Mouse (Mus musculus) thymus, adult 2 months (tissue): Measurements from ENCODE around the gene Gm49339. TPM values are rescaled to one million over a fixed set of nuclear protein-coding genes. Genes with fewer than 3 reads are reported as not detected.
"Not testable (repeated sequence)": the region's sequence is repeated elsewhere in the genome, so short reads cannot be mapped to it uniquely, and the experiment has no call there.

Source experiments
- DNase-seq: peaks from one replicate; pipeline ENCODE4 v3.0.0; 2021
- H3K27ac ChIP-seq: fragments of 200-500 bp; 2 replicates; pipeline ENCODE4 v1.5.1; 2012; ENCODE audit warnings: low read length, control low read depth; ENCODE audit not compliant: control insufficient read depth, insufficient read depth
- H3K27me3 ChIP-seq: fragments of 200-500 bp; 2 replicates; pipeline ENCODE4 v1.6.1; 2012; ENCODE audit warnings: mild to moderate bottlenecking, low read length, moderate library complexity, mixed read lengths; ENCODE audit not compliant: control insufficient read depth, insufficient read depth
- H3K36me3 ChIP-seq: fragments of 200-500 bp; 2 replicates; pipeline ENCODE4 v1.6.1; 2012; ENCODE audit warnings: mild to moderate bottlenecking, low read length, moderate library complexity; ENCODE audit not compliant: control insufficient read depth, insufficient read depth
- H3K4me1 ChIP-seq: fragments of 200-500 bp; replicated peaks from 2 replicates; pipeline ENCODE4 v1.6.1; 2012; ENCODE audit warnings: low read length; ENCODE audit not compliant: control insufficient read depth, insufficient read depth
- H3K4me3 ChIP-seq: fragments of 200-500 bp; 2 replicates; pipeline ENCODE4 v1.5.1; 2012; ENCODE audit warnings: mild to moderate bottlenecking, low read length, control low read depth, moderate library complexity; ENCODE audit not compliant: control insufficient read depth, insufficient read depth
- CTCF ChIP-seq: fragments of 200-500 bp; IDR thresholded peaks from 2 replicates; pipeline ENCODE4 v1.5.1; 2012; ENCODE audit warnings: mild to moderate bottlenecking, control low read depth, low read length, moderate library complexity, borderline replicate concordance; ENCODE audit not compliant: control insufficient read depth, poor library complexity, insufficient read depth; ENCODE audit errors: extremely low read depth
- POLR2A ChIP-seq: fragments of 200-500 bp; IDR thresholded peaks from 2 replicates; pipeline ENCODE4 v1.6.1; 2012; ENCODE audit warnings: mild to moderate bottlenecking, low read length, control low read depth, moderate library complexity; ENCODE audit not compliant: control insufficient read depth, poor library complexity, insufficient read depth; ENCODE audit errors: extremely low read depth
- WGBS: fragments of 180-500 bp; shearing (Covaris S2); methylation state at CpG from one replicate; pipeline ENCODE4 v1.1.7; 2018; 5-methylcytosine and 5-hydroxymethylcytosine counted together
- polyA plus RNA-seq: library from polyadenylated mRNA; depleted of rRNA; stranded (reverse); fragments of >200 nt; gene quantifications from 2 replicates; pipeline ENCODE4 v1.2.3, GENCODE M21; 2012

The Gm49339 gene
- polyA plus RNA-seq, 1 experiment = 7.2 TPM

DNA sequence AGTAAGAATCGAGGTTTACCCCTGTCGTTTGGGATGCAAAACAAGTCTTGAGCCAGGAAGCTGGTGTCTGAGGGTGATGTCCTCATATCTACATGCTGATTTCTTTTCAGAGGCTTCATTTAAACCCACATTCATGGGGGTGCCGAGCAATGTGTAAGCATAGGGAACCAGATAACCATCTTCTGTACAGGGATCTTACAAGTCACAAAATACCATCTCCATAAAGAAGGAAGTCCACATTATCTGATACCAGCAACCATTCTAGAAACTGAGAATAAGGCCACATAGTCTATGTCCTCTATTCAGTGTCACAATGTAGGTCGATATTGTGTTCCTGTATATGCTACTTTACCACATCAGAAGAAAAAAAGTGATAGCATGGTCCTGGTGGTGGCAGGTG lies 24.0 kb upstream of the Gm49339 start:
- WGBS = 13% methylated on average over 4 of the region's 4 CpGs
- Histone ChIP-seq H3K36me3 (no peaks in the 10 kb centered on the region), H3K4me3 (no peak overlapping the region), H3K27ac (no peak overlapping the region), H3K27me3 (no peaks in the 10 kb centered on the region), H3K4me1 (no peaks in the 10 kb centered on the region)
- TF ChIP-seq CTCF (no peak), POLR2A (no peak)
- DNase-seq = no peak

DNA sequence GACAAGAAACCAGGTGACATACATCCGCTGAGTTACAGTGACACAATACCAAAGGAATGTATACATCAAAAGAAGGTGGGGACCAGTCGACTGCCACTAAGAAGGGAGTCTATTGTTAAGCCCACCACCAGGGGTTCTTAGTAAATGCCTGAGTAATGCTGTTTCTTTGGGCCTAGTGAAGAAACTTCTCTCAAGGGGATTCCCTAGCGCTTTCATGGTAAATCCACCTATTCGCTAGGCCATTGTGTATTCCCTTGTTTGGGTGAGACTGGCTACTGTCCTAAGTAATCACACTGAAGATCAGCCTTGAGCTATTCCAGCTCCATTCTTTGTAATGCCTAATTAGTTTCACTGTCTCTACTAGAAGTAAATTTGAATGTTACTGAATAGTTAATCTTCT lies 16.6 kb upstream of the Gm49339 start:
- WGBS = 90% methylated on average over 4 of the region's 4 CpGs
- H3K4me3 ChIP-seq = not testable (repeated sequence)

DNA sequence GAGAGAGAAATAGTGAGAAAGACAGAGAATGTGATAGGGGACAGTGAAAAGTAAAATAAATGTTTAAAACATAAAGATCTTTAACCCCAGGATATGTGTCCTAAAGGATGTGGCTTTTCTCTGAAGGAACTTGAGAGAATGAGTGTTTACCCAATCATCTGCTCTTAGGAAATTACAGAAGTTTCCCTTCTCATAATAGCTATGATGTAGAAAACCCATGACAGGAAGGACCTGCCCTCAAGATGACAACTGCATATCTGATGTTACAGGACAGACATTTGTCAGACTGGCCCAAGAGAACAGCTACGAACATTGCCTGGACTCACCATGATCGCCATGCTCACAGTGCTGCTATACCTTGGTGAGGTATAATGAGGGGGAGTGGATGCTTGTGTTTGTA lies 10.3 kb downstream of the Gm49339 start, which contains the start of gene Lilrb4a:
Gene Lilrb4a (plus strand): TSS at position 266 of the 400 bp plus-strand sequence.
- not testable (repeated sequence) for DNase-seq, H3K4me1 ChIP-seq, H3K36me3 ChIP-seq, H3K27ac ChIP-seq, H3K27me3 ChIP-seq, H3K4me3 ChIP-seq
- WGBS = no CpG with 5 or more reads among the region's 2 CpGs

More for the DNA sequence above, 16.6 kb upstream of the Gm49339 start:
- not testable (repeated sequence) for H3K36me3 ChIP-seq, H3K27ac ChIP-seq, H3K27me3 ChIP-seq, DNase-seq, H3K4me1 ChIP-seq

GRCm38 (mm10) chr10:51520021-51520420 lies 39.6 kb downstream of the Gm49339 start:
- Histone ChIP-seq H3K4me1 (no peaks in the 10 kb centered on the region; the same call in 1 of the 2 replicates), H3K27ac (no peak overlapping the region), H3K27me3 (no peaks in the 10 kb centered on the region), H3K36me3 (no peaks in the 10 kb centered on the region), H3K4me3 (no peak overlapping the region)
- TF ChIP-seq POLR2A (no peak), CTCF (no peak)
- DNase-seq = no peak

DNA sequence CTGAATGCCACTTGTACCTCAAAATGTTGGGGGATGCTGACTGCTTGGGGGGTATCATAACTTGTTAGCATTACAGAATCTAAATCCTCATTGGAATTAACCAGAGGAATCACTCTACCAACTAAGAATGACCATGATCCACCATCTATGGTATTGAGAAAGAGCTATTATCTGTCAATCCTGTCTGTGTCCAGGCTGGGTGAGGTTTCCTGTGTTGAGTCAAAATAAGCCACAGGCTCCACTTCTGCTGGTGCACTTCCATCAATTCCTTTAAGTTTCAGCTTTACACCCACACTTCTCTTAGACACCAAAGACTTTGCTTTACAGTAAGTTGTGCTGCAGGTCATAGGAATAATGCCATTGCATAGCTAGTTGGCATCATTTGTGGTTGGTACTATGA lies 41.0 kb downstream of the Gm49339 start:
- H3K36me3 ChIP-seq = no peaks in the 10 kb centered on the region
- no peak for DNase-seq
- H3K4me1 ChIP-seq = no peaks in the 10 kb centered on the region; the same call in 1 of the 2 replicates
- H3K27ac ChIP-seq = no peak overlapping the region
- H3K4me3 ChIP-seq = no peak overlapping the region
- TF ChIP-seq POLR2A (no peak), CTCF (no peak)
- no peaks in the 10 kb centered on the region for H3K27me3 ChIP-seq

- Histone ChIP-seq H3K4me3 (no peak overlapping the region), H3K36me3 (no peaks in the 10 kb centered on the region), H3K27me3 (no peaks in the 10 kb centered on the region), H3K4me1 (no peaks in the 10 kb centered on the region; the same call in 1 of the 2 replicates), H3K27ac (no peak overlapping the region)
- TF ChIP-seq POLR2A (no peak), CTCF (no peak)
- 64% methylated on average over 7 of the region's 7 CpGs for WGBS
- DNase-seq = no peak
Observed at GRCm38 (mm10) chr10:51526090-51526489, 45.7 kb downstream of the Gm49339 start.

DNA sequence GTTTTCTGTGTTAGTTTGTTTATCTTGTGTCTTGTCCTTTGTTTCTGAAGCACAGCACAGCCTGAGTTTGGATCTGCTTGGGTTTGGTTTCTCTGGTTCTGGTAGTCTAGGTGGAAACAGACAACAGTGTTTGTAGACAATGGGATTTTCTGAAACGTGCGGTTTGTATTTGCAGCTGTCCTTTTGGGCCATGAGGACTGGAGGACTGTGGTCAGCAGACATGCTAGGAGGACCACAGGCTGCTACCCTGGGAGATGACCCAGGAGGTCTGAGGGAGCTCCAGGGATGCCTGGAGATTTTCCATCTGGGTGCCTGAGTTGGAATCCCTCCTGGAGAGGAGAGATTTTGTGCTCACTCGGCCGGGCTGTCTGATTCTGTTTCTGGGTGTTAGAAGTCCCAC lies 46.2 kb downstream of the Gm49339 start:
- Histone ChIP-seq H3K27me3 (no peaks in the 10 kb centered on the region), H3K4me1 (no peaks in the 10 kb centered on the region; the same call in 1 of the 2 replicates), H3K27ac (no peak overlapping the region), H3K36me3 (no peaks in the 10 kb centered on the region), H3K4me3 (no peak overlapping the region)
- WGBS = 74% methylated on average over 4 of the region's 4 CpGs
- no peak for TF ChIP-seq POLR2A
- TF ChIP-seq CTCF = no peak
- DNase-seq = no peak
